Mouse (Mus musculus): ENCODE measurements around the gene Gm28035. TPM values are rescaled to one million over a fixed set of nuclear protein-coding genes. Genes with fewer than 3 reads are reported as not detected.

Gene Gm28035
- polyA plus RNA-seq, 1 experiment from 2014 or later = 0.18 TPM

Other genes starting within 250 kb of the Gm28035 start
- 29.4 and 32.9 TPM in 2 replicates for gene Wdr34, start 191.7 kb upstream of the Gm28035 start, polyA plus RNA-seq (2015; fragmentation: Nextera tagmentation; extraction: Ambion mirVana)
- gene Set, start 183.2 kb upstream of the Gm28035 start, polyA plus RNA-seq (2015; fragmentation: Nextera tagmentation; extraction: Ambion mirVana) = 350 and 369 TPM in 2 replicates
- 14.2 and 16.7 TPM in 2 replicates for gene Pkn3, start 162.9 kb upstream of the Gm28035 start, polyA plus RNA-seq (2015; fragmentation: Nextera tagmentation; extraction: Ambion mirVana)
- 32.0 and 33.5 TPM in 2 replicates for gene Zdhhc12, start 146.9 kb upstream of the Gm28035 start, polyA plus RNA-seq (2015; fragmentation: Nextera tagmentation; extraction: Ambion mirVana)
- gene Zer1, start 116.0 kb upstream of the Gm28035 start, polyA plus RNA-seq (2015; fragmentation: Nextera tagmentation; extraction: Ambion mirVana) = 6.1 and 7.8 TPM in 2 replicates
- 5.2 and 5.7 TPM in 2 replicates for gene Tbc1d13, start 106.8 kb upstream of the Gm28035 start, polyA plus RNA-seq (2015; fragmentation: Nextera tagmentation; extraction: Ambion mirVana)
- gene Endog, start 69.1 kb upstream of the Gm28035 start, polyA plus RNA-seq (2015; fragmentation: Nextera tagmentation; extraction: Ambion mirVana) = 12.0 and 13.3 TPM in 2 replicates
- gene Spout1, start 62.1 kb upstream of the Gm28035 start, polyA plus RNA-seq (2015; fragmentation: Nextera tagmentation; extraction: Ambion mirVana) = 66.6 TPM in 2 replicates
- gene Kyat1, start 34.7 kb upstream of the Gm28035 start, polyA plus RNA-seq (2015; fragmentation: Nextera tagmentation; extraction: Ambion mirVana) = 12.7 and 12.9 TPM in 2 replicates
- 41.9 and 42.0 TPM in 2 replicates for gene Lrrc8a, start 2.9 kb upstream of the Gm28035 start, polyA plus RNA-seq (2015; fragmentation: Nextera tagmentation; extraction: Ambion mirVana)
- gene Phyhd1, start 25.6 kb downstream of the Gm28035 start, polyA plus RNA-seq (2015; fragmentation: Nextera tagmentation; extraction: Ambion mirVana) = 7.4 and 8.2 TPM in 2 replicates
- not detected in 2 replicates for gene Gm28038, start 40.5 kb downstream of the Gm28035 start, polyA plus RNA-seq (2015; fragmentation: Nextera tagmentation; extraction: Ambion mirVana)
- gene Dolk, start 45.8 kb downstream of the Gm28035 start, polyA plus RNA-seq (2015; fragmentation: Nextera tagmentation; extraction: Ambion mirVana) = 30.3 and 31.4 TPM in 2 replicates
- 30.5 and 33.6 TPM in 2 replicates for gene Nup188, start 45.8 kb downstream of the Gm28035 start, polyA plus RNA-seq (2015; fragmentation: Nextera tagmentation; extraction: Ambion mirVana)
- gene Sh3glb2, start 118.8 kb downstream of the Gm28035 start, polyA plus RNA-seq (2015; fragmentation: Nextera tagmentation; extraction: Ambion mirVana) = 81.5 and 83.9 TPM in 2 replicates
- 23.4 and 24.8 TPM in 2 replicates for gene Miga2, start 123.7 kb downstream of the Gm28035 start, polyA plus RNA-seq (2015; fragmentation: Nextera tagmentation; extraction: Ambion mirVana)
- 49.6 and 52.6 TPM in 2 replicates for gene Dolpp1, start 151.7 kb downstream of the Gm28035 start, polyA plus RNA-seq (2015; fragmentation: Nextera tagmentation; extraction: Ambion mirVana)
- 39.3 and 42.4 TPM in 2 replicates for gene Crat, start 175.2 kb downstream of the Gm28035 start, polyA plus RNA-seq (2015; fragmentation: Nextera tagmentation; extraction: Ambion mirVana)
- 163 TPM in 2 replicates for gene Ptpa, start 175.5 kb downstream of the Gm28035 start, polyA plus RNA-seq (2015; fragmentation: Nextera tagmentation; extraction: Ambion mirVana)
- 1.1 and 1.5 TPM in 2 replicates for gene Ier5l, start 233.7 kb downstream of the Gm28035 start, polyA plus RNA-seq (2015; fragmentation: Nextera tagmentation; extraction: Ambion mirVana)